Mouse (Mus musculus): Measurements from ENCODE around the gene Krtap4-13. TPM values are rescaled to one million over a fixed set of nuclear protein-coding genes. Genes with fewer than 3 reads are reported as not detected.

Gene Krtap4-13
- not detected for polyA plus RNA-seq (2015; fragmentation: Illumina TruSeq; extraction: RNeasy Lipid Tissue Mini Kit (QIAGEN cat#74804); ENCODE audit: insufficient read depth, low replicate concordance)

GRCm38 (mm10) chr11:99809792-99810191 lies at the start of gene Krtap4-13:
Gene Krtap4-13 (minus strand): TSS chr11:99809892.

DNA sequence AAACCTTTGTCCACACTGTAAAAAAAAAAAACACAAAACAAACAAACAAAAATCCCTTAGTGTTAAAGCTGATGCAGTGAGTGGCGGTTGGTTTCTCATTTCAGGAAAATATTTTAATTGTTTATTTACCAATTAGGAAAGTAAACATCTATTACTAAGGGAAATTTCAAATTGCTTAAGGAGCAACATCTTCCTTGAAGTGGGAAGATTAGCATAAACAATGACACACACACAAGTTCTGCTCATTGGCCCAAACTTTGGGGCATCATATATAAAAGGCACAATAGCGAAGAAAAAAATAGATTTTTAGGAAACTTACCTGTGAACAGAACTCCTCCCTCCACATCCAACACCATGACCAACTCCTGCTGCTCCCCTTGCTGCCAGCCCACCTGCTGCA lies 47.9 kb upstream of the Krtap4-13 start, which contains the start of gene Gm11568:
Gm11568 (plus strand) TSS at position 301 of the 400 bp plus-strand sequence.

DNA sequence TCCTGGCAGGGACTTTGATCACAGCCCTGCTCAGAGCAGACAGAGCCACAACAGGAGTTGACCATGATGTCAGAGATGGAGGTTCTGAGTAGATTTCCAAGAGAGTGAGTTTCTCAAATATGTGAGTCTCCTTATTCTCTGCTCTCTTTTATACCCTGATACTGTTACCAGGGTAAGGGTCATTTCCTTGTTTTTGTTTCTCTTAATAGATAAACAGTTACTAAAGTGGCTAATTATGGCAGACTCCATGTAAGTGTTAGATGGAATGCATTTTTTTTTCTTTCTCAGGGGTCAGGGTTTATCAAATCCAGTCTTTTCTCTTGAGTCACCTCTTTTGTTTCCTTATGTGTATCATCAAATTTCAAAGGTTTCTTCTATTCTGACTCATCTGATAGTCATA lies 41.8 kb upstream of the Krtap4-13 start, which contains the start of gene Krtap4-16:
Krtap4-16 (minus strand) TSS at position 101 of the 400 bp plus-strand sequence.

DNA sequence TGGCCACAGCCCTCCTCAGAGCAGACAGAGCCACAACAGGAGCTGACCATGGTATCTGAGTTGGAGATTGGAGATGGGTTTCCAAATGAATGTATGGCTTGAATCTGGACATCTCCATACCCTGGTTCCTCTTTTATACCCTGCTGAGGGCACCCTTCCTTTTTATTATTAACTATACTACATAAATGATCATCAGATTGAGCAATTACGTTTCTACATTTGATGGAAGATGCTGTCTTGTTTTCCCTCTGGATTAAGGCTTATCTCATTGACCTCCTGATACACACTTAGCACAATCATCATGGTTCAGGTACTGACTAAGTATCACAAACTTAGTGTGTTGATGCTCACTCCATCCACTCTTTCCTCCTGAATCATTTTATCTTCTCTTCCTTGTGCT lies 28.3 kb upstream of the Krtap4-13 start, which contains the start of gene 2300003K06Rik:
2300003K06Rik (minus strand) TSS at position 101 of the 400 bp plus-strand sequence.

DNA sequence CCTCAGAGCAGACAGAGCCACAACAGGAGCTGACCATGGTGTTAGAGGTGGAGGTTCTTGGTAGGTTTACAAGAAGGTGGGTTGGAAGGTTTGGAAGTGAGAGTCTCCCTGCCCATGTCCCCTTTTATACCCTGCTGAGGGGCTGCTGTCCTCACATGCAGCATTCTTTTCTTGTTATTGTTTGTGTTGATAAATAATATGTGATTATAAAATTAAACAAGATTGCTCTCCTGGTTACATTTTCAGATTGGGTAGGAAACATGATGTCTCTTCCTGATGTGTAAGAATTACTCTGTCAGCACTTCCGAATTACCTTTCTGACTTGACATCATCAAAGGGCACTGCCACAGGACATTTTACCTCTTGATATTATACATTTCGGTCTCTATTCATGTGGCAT lies 5.9 kb upstream of the Krtap4-13 start, which contains the start of gene Gm11564:
Gm11564 (minus strand) TSS at position 101 of the 400 bp plus-strand sequence.

GRCm38 (mm10) chr11:99804346-99804745 lies 5.3 kb downstream of the Krtap4-13 start, which contains the start of gene Gm11554:
Gene Gm11554 (minus strand): TSS chr11:99804446.

GRCm38 (mm10) chr11:99798832-99799231 lies 10.9 kb downstream of the Krtap4-13 start, which contains the start of gene Gm11569:
Gene Gm11569 (minus strand): TSS chr11:99798932.

DNA sequence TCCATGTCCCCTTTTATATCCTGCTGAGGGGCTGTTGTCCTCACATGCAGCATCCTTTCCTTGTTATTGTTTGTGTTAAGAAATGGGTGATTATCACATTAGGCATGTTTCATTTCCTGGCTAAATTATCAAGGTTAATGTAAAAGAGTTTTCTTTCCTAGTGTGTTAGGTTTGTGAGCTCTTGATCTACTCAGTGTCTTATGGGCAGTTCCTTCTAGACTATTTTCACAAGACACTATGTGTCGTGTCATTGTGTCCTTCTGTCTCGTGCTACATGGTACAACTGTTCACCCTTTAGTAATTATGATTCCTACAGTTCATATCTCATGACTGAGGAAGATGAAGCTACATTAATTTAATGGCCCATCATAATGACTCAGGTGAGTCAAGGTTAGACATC lies 16.3 kb downstream of the Krtap4-13 start, which contains the start of gene Gm11596:
Gm11596 (minus strand) TSS at position 101 of the 400 bp plus-strand sequence.

DNA sequence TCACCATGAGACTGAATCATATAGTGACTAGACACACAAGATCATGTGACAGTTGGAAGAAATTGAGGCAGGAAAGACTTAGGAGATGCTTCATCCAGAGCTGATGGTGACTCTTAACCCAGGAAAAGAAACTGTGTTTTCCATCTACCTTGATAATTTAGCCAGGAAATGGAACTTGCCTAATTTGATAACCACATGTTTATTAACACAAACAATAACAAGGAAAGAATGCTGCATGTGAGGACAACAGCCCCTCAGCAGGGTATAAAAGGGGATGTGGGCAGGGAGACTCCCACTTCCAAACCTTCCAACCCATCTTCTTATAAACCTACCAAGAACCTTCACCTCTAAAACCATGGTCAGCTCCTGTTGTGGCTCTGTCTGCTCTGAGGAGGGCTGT lies 24.8 kb downstream of the Krtap4-13 start, which contains the start of gene Krtap4-9:
Krtap4-9 (plus strand) TSS at position 301 of the 400 bp plus-strand sequence.

GRCm38 (mm10) chr11:99780604-99781003 lies 29.1 kb downstream of the Krtap4-13 start, which contains the start of gene Krtap4-8:
Gene Krtap4-8 (minus strand): TSS chr11:99780704.

DNA sequence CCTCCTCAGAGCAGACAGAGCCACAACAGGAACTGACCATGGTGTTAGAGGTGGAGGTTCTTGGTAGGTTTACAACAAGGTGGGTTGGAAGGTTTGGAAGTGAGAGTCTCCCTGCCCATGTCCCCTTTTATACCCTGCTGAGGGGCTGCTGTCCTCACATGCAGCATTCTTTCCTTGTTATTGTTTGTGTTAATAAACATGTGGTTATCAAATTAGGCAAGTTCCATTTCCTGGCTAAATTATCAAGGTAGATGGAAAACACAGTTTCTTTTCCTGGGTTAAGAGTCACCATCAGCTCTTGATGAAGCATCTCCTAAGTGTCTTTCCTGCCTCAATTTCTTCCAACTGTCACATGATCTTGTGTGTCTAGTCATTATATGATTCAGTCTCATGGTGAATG lies 36.9 kb downstream of the Krtap4-13 start, which contains the start of gene Gm11595:
Gm11595 (minus strand) TSS at position 101 of the 400 bp plus-strand sequence.

Other genes with a start within 250 kb of the Krtap4-13 start
- not detected for gene Krtap3-1, start 243.3 kb downstream of the Krtap4-13 start, polyA plus RNA-seq (2015; fragmentation: Illumina TruSeq; extraction: RNeasy Lipid Tissue Mini Kit (QIAGEN cat#74804); ENCODE audit: insufficient read depth, low replicate concordance)
- gene Krtap1-5, start 228.9 kb downstream of the Krtap4-13 start, polyA plus RNA-seq (2015; fragmentation: Illumina TruSeq; extraction: RNeasy Lipid Tissue Mini Kit (QIAGEN cat#74804); ENCODE audit: insufficient read depth, low replicate concordance) = not detected
- not detected for gene Krtap1-4, start 226.2 kb downstream of the Krtap4-13 start, polyA plus RNA-seq (2015; fragmentation: Illumina TruSeq; extraction: RNeasy Lipid Tissue Mini Kit (QIAGEN cat#74804); ENCODE audit: insufficient read depth, low replicate concordance)
- gene Krtap1-3, start 218.6 kb downstream of the Krtap4-13 start, polyA plus RNA-seq (2015; fragmentation: Illumina TruSeq; extraction: RNeasy Lipid Tissue Mini Kit (QIAGEN cat#74804); ENCODE audit: insufficient read depth, low replicate concordance) = not detected
- gene Krtap9-3, start 211.8 kb downstream of the Krtap4-13 start, polyA plus RNA-seq (2015; fragmentation: Illumina TruSeq; extraction: RNeasy Lipid Tissue Mini Kit (QIAGEN cat#74804); ENCODE audit: insufficient read depth, low replicate concordance) = not detected
- not detected for gene Gm11938, start 206.6 kb downstream of the Krtap4-13 start, polyA plus RNA-seq (2015; fragmentation: Illumina TruSeq; extraction: RNeasy Lipid Tissue Mini Kit (QIAGEN cat#74804); ENCODE audit: insufficient read depth, low replicate concordance)
- gene Gm11937, start 199.7 kb downstream of the Krtap4-13 start, polyA plus RNA-seq (2015; fragmentation: Illumina TruSeq; extraction: RNeasy Lipid Tissue Mini Kit (QIAGEN cat#74804); ENCODE audit: insufficient read depth, low replicate concordance) = not detected
- gene Krtap2-4, start 195.0 kb downstream of the Krtap4-13 start, polyA plus RNA-seq (2015; fragmentation: Illumina TruSeq; extraction: RNeasy Lipid Tissue Mini Kit (QIAGEN cat#74804); ENCODE audit: insufficient read depth, low replicate concordance) = not detected
- gene Gm11562, start 189.5 kb downstream of the Krtap4-13 start, polyA plus RNA-seq (2015; fragmentation: Illumina TruSeq; extraction: RNeasy Lipid Tissue Mini Kit (QIAGEN cat#74804); ENCODE audit: insufficient read depth, low replicate concordance) = not detected
- gene Krtap4-1, start 181.7 kb downstream of the Krtap4-13 start, polyA plus RNA-seq (2015; fragmentation: Illumina TruSeq; extraction: RNeasy Lipid Tissue Mini Kit (QIAGEN cat#74804); ENCODE audit: insufficient read depth, low replicate concordance) = not detected
- gene Krtap4-2, start 174.8 kb downstream of the Krtap4-13 start, polyA plus RNA-seq (2015; fragmentation: Illumina TruSeq; extraction: RNeasy Lipid Tissue Mini Kit (QIAGEN cat#74804); ENCODE audit: insufficient read depth, low replicate concordance) = not detected
- not detected for gene Krtap4-7, start 165.8 kb downstream of the Krtap4-13 start, polyA plus RNA-seq (2015; fragmentation: Illumina TruSeq; extraction: RNeasy Lipid Tissue Mini Kit (QIAGEN cat#74804); ENCODE audit: insufficient read depth, low replicate concordance)
- gene Gm11555, start 159.7 kb downstream of the Krtap4-13 start, polyA plus RNA-seq (2015; fragmentation: Illumina TruSeq; extraction: RNeasy Lipid Tissue Mini Kit (QIAGEN cat#74804); ENCODE audit: insufficient read depth, low replicate concordance) = not detected
- not detected for gene Gm11563, start 150.9 kb downstream of the Krtap4-13 start, polyA plus RNA-seq (2015; fragmentation: Illumina TruSeq; extraction: RNeasy Lipid Tissue Mini Kit (QIAGEN cat#74804); ENCODE audit: insufficient read depth, low replicate concordance)
- not detected for gene Krtap4-6, start 143.9 kb downstream of the Krtap4-13 start, polyA plus RNA-seq (2015; fragmentation: Illumina TruSeq; extraction: RNeasy Lipid Tissue Mini Kit (QIAGEN cat#74804); ENCODE audit: insufficient read depth, low replicate concordance)
- not detected for gene Gm14190, start 119.2 kb downstream of the Krtap4-13 start, polyA plus RNA-seq (2015; fragmentation: Illumina TruSeq; extraction: RNeasy Lipid Tissue Mini Kit (QIAGEN cat#74804); ENCODE audit: insufficient read depth, low replicate concordance)
- not detected for gene Gm14180, start 75.6 kb downstream of the Krtap4-13 start, polyA plus RNA-seq (2015; fragmentation: Illumina TruSeq; extraction: RNeasy Lipid Tissue Mini Kit (QIAGEN cat#74804); ENCODE audit: insufficient read depth, low replicate concordance)
- not detected for gene Gm11595, start 37.0 kb downstream of the Krtap4-13 start, polyA plus RNA-seq (2015; fragmentation: Illumina TruSeq; extraction: RNeasy Lipid Tissue Mini Kit (QIAGEN cat#74804); ENCODE audit: insufficient read depth, low replicate concordance)
- gene Krtap4-8, start 29.2 kb downstream of the Krtap4-13 start, polyA plus RNA-seq (2015; fragmentation: Illumina TruSeq; extraction: RNeasy Lipid Tissue Mini Kit (QIAGEN cat#74804); ENCODE audit: insufficient read depth, low replicate concordance) = not detected
- not detected for gene Krtap4-9, start 24.7 kb downstream of the Krtap4-13 start, polyA plus RNA-seq (2015; fragmentation: Illumina TruSeq; extraction: RNeasy Lipid Tissue Mini Kit (QIAGEN cat#74804); ENCODE audit: insufficient read depth, low replicate concordance)
- not detected for gene Gm11596, start 16.4 kb downstream of the Krtap4-13 start, polyA plus RNA-seq (2015; fragmentation: Illumina TruSeq; extraction: RNeasy Lipid Tissue Mini Kit (QIAGEN cat#74804); ENCODE audit: insufficient read depth, low replicate concordance)
- not detected for gene Gm11569, start 11.0 kb downstream of the Krtap4-13 start, polyA plus RNA-seq (2015; fragmentation: Illumina TruSeq; extraction: RNeasy Lipid Tissue Mini Kit (QIAGEN cat#74804); ENCODE audit: insufficient read depth, low replicate concordance)
- gene Gm11554, start 5.4 kb downstream of the Krtap4-13 start, polyA plus RNA-seq (2015; fragmentation: Illumina TruSeq; extraction: RNeasy Lipid Tissue Mini Kit (QIAGEN cat#74804); ENCODE audit: insufficient read depth, low replicate concordance) = not detected
- not detected for gene Gm11564, start 5.8 kb upstream of the Krtap4-13 start, polyA plus RNA-seq (2015; fragmentation: Illumina TruSeq; extraction: RNeasy Lipid Tissue Mini Kit (QIAGEN cat#74804); ENCODE audit: insufficient read depth, low replicate concordance)
- gene 2300003K06Rik, start 28.2 kb upstream of the Krtap4-13 start, polyA plus RNA-seq (2015; fragmentation: Illumina TruSeq; extraction: RNeasy Lipid Tissue Mini Kit (QIAGEN cat#74804); ENCODE audit: insufficient read depth, low replicate concordance) = not detected
- gene Krtap4-16, start 41.7 kb upstream of the Krtap4-13 start, polyA plus RNA-seq (2015; fragmentation: Illumina TruSeq; extraction: RNeasy Lipid Tissue Mini Kit (QIAGEN cat#74804); ENCODE audit: insufficient read depth, low replicate concordance) = not detected
- not detected for gene Gm11568, start 48.0 kb upstream of the Krtap4-13 start, polyA plus RNA-seq (2015; fragmentation: Illumina TruSeq; extraction: RNeasy Lipid Tissue Mini Kit (QIAGEN cat#74804); ENCODE audit: insufficient read depth, low replicate concordance)
- gene Gm11559, start 54.6 kb upstream of the Krtap4-13 start, polyA plus RNA-seq (2015; fragmentation: Illumina TruSeq; extraction: RNeasy Lipid Tissue Mini Kit (QIAGEN cat#74804); ENCODE audit: insufficient read depth, low replicate concordance) = not detected
- not detected for gene Krtap9-1, start 63.5 kb upstream of the Krtap4-13 start, polyA plus RNA-seq (2015; fragmentation: Illumina TruSeq; extraction: RNeasy Lipid Tissue Mini Kit (QIAGEN cat#74804); ENCODE audit: insufficient read depth, low replicate concordance)
- not detected for gene Gm11567, start 69.3 kb upstream of the Krtap4-13 start, polyA plus RNA-seq (2015; fragmentation: Illumina TruSeq; extraction: RNeasy Lipid Tissue Mini Kit (QIAGEN cat#74804); ENCODE audit: insufficient read depth, low replicate concordance)
- gene Krtap31-1, start 98.0 kb upstream of the Krtap4-13 start, polyA plus RNA-seq (2015; fragmentation: Illumina TruSeq; extraction: RNeasy Lipid Tissue Mini Kit (QIAGEN cat#74804); ENCODE audit: insufficient read depth, low replicate concordance) = not detected
- gene Gm11565, start 104.9 kb upstream of the Krtap4-13 start, polyA plus RNA-seq (2015; fragmentation: Illumina TruSeq; extraction: RNeasy Lipid Tissue Mini Kit (QIAGEN cat#74804); ENCODE audit: insufficient read depth, low replicate concordance) = not detected
- gene Krtap31-2, start 126.4 kb upstream of the Krtap4-13 start, polyA plus RNA-seq (2015; fragmentation: Illumina TruSeq; extraction: RNeasy Lipid Tissue Mini Kit (QIAGEN cat#74804); ENCODE audit: insufficient read depth, low replicate concordance) = not detected
- not detected for gene Krtap9-5, start 138.6 kb upstream of the Krtap4-13 start, polyA plus RNA-seq (2015; fragmentation: Illumina TruSeq; extraction: RNeasy Lipid Tissue Mini Kit (QIAGEN cat#74804); ENCODE audit: insufficient read depth, low replicate concordance)
- not detected for gene Krtap29-1, start 169.2 kb upstream of the Krtap4-13 start, polyA plus RNA-seq (2015; fragmentation: Illumina TruSeq; extraction: RNeasy Lipid Tissue Mini Kit (QIAGEN cat#74804); ENCODE audit: insufficient read depth, low replicate concordance)
- not detected for gene Krtap16-1, start 176.7 kb upstream of the Krtap4-13 start, polyA plus RNA-seq (2015; fragmentation: Illumina TruSeq; extraction: RNeasy Lipid Tissue Mini Kit (QIAGEN cat#74804); ENCODE audit: insufficient read depth, low replicate concordance)
- not detected for gene Krtap17-1, start 184.1 kb upstream of the Krtap4-13 start, polyA plus RNA-seq (2015; fragmentation: Illumina TruSeq; extraction: RNeasy Lipid Tissue Mini Kit (QIAGEN cat#74804); ENCODE audit: insufficient read depth, low replicate concordance)
- gene Krt33a, start 206.3 kb upstream of the Krtap4-13 start, polyA plus RNA-seq (2015; fragmentation: Illumina TruSeq; extraction: RNeasy Lipid Tissue Mini Kit (QIAGEN cat#74804); ENCODE audit: insufficient read depth, low replicate concordance) = not detected
- gene Krt33b, start 220.0 kb upstream of the Krtap4-13 start, polyA plus RNA-seq (2015; fragmentation: Illumina TruSeq; extraction: RNeasy Lipid Tissue Mini Kit (QIAGEN cat#74804); ENCODE audit: insufficient read depth, low replicate concordance) = not detected
- not detected for gene Krt34, start 231.7 kb upstream of the Krtap4-13 start, polyA plus RNA-seq (2015; fragmentation: Illumina TruSeq; extraction: RNeasy Lipid Tissue Mini Kit (QIAGEN cat#74804); ENCODE audit: insufficient read depth, low replicate concordance)
- gene Krt31, start 240.7 kb upstream of the Krtap4-13 start, polyA plus RNA-seq (2015; fragmentation: Illumina TruSeq; extraction: RNeasy Lipid Tissue Mini Kit (QIAGEN cat#74804); ENCODE audit: insufficient read depth, low replicate concordance) = not detected

Measured in spleen, adult 10 weeks (tissue).